Mouse (Mus musculus) heart, postnatal 4 days (tissue): Measurements from ENCODE around the gene Cby3. TPM values are rescaled to one million over a fixed set of nuclear protein-coding genes. Genes with fewer than 3 reads are reported as not detected.
"Not testable (repeated sequence)": the region's sequence is repeated elsewhere in the genome, so short reads cannot be mapped to it uniquely, and the experiment has no call there.

Experiments used
- DNase-seq: peaks from one replicate; pipeline ENCODE4 v3.0.0; 2021
- total RNA-seq, 2 experiments: library from RNA; stranded (reverse); gene quantifications; 2 replicates each; pipeline ENCODE4 v1.2.3; 2021

Gene Cby3
- total RNA-seq, result not detected

DNA sequence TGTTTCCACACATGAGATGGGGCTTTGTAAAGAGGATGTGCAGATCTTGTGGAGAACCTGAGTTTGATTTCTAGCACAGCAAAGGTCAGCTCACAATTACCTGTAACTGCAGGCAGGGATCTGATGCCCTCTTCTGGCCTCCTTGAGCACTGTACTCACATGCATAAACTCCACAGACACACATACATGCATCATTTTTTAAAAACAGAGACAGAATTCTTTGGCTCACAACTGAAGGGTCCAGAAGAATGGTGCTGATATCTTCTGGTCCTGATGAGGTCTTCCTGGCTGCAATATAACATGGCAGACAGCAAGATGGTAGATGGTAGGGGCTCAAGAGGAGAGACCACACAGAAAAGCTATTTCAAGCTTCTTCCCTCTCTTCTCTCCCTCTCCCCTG, at the start of gene Cby3:
TSS of gene Cby3 (plus strand) at position 301 of the 400 bp plus-strand sequence.
- DNase-seq, result no peak

DNA sequence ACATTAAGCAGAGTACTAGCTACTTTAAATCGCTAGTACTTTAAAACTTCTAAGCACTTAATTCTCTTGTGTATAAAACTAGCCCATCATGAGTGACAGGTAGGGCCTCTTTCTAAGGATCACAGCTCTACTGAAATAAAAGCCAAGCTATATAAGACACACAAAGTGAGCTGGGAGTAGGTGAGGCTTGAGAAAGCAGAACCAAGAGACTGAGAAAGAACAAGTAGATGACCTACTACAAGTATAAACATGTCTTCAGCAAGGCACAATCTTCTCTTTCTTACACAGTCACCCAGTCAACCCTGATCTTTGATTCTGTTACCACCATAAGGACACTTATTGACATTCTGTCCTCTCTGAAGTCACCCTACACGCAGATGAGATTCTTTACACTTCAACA, 41.5 kb upstream of the Cby3 start:
- DNase-seq, result no peak

DNA sequence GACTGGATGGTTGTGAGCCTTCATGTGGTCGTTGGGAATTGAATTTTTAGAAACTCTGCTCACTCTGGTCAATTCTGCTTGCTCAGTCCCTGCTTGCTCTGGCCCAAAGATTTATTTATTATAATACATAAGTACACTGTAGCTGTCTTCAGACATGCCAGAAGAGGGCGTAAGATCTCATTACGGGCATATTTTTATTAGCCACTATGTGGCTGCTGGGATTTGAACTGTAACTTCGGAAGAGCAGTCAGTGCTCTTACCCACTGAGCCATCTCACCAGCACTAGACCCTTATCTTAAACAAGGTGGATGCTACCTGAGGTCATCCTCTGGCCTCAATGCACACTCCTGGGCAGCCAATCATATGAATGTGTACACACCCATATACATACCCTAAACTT, 34.9 kb upstream of the Cby3 start:
- not testable (repeated sequence) for DNase-seq

DNA sequence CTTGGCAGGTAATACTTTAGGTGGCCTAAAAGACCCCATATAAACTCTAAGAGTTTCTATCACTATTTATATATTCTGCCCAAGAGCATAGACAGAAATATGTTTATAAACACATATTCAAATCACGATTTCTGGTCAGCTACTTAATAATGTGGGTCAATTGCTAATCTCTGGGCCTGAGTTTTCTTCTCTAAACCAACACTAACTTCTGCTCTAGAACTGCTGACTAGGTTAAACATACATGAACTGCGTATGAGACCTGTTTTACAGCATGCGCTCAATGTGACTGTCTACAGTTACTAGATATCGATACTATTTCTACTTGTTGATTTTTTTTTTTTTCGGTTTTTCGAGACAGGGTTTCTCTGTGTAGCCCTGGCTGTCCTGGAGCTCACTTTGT, 33.0 kb upstream of the Cby3 start:
- DNase-seq, result no peak

DNA sequence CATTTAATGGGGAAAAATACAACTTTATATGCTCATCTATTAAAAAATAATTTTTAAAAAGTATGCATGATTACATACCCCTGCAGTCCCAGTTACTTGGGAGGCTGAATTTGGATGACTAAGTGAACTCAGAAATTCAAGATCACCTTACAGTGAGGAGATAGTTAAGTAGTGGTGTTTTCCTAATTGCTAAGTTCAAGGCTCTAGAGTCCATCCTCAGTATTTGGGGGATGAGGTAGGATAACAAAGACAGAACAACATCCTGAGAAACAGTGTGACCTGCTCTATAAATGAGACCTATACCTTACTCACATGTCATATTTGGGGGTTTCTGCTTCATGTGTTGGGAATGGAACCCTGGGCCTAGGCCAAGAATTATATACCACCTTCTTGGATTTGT, 31.9 kb upstream of the Cby3 start:
- DNase-seq, result no peak

DNA sequence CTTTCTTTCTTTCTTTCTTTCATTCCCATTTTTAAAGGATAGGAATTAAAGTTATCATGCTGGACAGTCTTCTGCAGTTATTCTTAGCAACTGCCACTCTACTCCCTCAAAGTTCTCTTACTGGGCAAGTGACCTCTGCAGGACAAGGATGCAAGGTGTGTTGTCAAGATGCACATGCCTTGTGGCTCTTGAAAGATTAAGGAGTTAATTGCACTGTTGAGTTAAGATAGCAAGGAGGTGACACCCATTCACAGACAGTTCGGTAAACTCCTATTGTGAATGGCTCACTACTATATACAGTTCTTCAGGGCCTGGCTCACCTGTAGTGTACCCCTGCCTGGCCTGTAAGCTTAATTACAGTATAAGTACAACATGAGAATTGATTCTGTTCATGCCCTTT, 30.4 kb upstream of the Cby3 start:
- DNase-seq, result no peak

DNA sequence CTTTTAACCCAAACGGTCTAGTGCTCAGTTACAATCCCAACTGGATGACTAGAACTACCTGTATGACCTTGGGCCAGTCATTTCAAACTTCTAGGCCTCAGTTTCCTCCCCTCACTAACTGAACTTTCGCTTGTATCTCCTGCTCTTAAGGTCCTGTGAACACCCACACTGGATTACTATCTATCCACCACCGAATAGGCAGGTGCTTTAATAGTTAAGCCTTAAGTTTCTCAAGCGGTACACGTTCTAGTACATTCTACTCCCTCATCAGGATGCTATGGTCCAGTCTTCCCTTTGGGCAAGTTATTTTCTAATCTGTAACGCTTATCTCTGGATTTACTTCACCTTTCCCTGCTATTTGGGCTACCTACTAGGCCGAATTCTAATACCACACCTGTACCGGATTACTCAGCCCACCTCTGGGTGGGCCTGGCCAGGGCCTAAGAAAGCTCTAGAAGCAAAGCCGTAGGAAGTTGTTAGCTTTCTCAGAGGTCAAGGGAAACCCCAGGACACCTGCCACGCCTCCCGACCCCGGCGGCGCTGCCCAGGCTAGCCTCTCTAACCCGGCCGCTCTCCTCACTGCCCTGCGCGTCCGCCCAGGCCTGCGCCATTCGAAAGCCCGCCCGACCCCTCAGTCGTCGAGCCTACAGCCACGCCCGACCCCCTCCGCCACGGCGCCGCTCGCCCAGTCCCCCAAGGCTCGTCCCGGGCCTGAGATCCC, 29.4 kb upstream of the Cby3 start:
- DNase-seq, result no peak

DNA sequence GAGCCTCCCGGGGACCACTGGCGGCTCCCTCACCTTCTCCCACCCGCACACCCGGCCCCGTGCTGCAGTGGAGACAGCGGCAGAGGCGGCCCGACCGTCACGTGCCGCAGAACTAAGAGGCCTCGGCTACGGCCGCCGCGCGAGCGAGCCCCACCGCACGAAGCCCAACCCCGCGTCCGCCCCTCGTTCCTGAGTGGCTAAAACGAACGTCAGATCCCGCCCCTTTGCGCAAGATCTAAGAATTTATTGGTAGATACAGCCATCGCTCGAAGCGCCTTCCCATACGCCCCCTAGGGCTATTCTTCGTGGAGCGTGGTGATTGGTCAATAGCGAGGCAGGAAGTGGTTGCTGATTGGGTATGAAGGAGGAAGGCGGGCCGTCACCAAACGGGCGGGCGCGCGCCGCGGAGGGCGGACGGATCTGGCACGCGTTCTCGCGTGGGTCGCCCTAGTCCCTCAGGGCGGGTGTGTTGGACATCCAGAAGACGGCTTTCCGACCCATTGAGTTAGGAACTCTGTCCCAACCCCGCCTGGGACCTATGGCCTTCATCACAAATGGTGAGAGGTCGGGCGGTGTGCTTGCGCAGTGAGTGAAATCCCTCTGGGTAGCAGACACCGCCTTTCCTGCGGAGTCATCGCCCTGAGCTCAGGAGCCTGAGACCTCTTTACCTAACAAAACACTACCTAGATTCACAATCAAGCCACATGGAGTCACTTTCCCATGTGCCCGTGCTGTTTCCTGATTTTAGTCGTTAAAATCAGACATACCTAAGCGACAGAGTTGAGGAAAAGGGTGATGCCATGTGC, 28.6 kb upstream of the Cby3 start, which contains the start of gene Canx:
TSS of gene Canx (minus strand) at position 178 of the 806 bp plus-strand sequence.
- peak; percentile 98 for DNase-seq

DNA sequence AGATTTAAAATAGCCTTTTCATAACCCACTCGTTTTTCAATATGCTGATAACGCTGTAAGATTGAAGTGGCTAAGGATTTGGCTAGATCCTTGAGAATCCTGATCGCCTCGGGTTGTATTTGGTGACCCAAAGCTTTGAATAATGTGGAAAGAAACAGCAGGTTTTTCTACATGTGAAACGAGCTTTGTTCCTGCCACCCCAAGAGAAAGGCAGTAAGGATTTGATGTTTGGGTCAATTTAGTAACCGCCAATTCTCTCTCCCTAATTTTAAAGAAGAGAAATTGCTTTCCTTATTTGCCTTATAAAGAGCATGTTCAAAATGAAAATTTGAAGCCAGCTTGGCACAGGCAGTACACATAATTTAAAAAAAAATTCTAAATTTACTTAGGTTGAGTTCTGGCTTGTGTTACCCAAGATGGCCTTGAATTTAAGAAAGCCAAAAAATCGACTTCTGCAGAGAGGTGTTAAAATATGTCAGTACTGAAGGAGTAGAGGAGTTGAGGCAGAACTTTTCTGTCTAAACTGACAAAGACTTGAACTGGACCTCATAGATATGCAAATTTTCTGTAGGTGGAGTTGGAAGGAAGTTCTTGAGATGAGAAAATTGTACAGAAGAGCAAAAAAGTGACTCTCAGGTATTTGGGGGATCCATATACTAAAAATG, 27.8 kb upstream of the Cby3 start:
- DNase-seq, result no peak

DNA sequence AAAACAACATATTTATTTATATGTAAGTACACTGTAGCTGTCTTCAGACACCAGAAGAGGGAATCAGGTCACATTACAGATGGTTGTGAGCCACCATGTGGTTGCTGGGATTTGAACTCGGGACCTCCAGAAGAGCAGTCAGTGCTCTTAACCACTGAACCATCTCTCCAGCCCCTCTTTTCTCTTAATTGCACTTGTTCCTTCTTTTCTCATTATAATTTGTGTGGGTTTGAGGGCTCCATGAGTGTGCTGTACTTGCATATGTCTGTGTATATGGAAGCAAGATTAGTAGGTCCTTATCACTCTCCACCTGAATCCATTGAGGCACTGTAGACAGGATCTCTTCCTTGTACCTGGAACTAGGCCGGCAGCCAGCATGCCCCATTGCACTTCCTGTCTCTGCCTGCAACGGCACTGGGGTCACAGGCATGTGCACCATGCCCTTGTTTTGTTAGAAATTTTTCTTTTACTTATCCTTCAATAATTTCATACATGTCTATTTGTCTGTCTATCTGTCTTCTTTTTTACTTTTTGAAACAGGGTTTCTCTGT, 26.1 kb upstream of the Cby3 start:
- DNase-seq, result no peak

DNA sequence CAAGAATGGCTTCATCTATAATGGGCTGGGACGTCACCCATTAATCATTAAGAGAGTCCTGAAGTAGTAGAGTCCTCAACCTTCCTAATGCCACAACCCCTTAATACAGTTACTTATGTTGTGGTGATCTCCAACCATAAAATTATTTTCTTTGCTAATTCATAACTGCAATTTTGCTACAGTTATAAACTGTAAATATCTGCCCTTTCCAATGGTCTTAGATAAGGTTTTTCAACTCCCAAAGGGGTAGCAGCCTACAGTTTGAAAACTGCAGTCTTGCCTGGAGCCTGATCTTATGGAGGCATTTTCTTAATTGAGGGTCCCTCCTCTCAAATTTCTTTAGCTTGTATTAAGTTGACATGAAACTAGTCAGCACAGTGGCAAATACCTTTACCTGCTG, 24.9 kb upstream of the Cby3 start:
- DNase-seq, result no peak

DNA sequence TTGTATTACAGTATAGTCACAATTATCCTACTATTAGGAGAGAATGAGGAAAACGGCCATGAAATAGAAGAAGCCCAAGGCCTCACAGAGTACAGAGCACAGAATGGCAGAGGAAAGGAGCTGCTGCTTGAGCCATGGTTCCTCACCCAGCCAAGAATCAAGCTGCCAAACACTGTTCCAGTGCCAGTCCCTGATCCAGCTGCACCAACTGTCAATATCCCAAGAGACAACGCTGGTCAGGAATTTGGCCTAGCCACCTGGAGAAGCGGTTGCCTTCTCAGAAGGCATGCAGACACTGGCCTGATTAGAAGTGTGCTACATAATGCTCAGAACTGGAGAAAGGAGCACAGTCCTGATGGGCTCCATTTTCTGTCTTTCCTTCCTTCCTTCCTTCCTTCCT, 21.1 kb upstream of the Cby3 start:
- no peak for DNase-seq

DNA sequence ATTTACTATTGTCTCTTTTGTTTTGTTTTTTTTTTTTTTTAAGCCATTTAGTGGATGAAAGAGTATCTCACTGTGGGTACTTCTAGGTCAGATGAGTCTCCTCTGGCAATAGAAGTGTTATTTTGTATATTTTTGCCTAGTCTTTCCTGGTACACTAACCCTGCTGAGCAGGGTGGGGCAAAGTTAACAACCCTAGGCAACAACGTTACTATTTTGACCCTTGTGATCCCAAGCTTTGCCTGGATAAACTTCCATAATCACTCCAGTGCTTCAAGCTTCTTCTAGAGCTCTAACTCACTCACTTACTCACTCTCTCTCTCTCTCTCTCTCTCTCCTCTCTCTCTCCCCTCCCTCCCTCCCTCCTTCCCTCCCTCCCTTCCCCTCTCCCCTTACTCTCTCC, 18.1 kb upstream of the Cby3 start:
- DNase-seq, result no peak

DNA sequence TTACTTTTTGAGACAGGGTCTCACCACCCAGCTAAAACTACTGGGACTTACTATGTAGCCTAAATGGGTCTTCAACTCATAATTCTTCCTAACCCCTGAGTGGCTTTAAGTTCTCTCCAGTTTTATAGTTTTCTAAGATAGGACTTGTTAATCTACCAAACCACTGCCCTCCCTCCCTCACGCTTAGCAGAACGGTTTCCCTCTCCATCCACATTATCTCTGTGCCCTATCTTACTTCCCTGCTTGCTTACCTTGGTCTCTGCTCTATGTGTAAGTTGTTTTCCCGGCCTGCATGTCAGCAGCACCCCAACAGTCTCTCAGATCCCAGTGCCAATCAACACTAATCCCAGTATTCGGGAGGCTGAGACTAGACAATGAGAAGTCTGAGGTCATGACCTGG, 17.4 kb upstream of the Cby3 start:
- DNase-seq, result no peak

DNA sequence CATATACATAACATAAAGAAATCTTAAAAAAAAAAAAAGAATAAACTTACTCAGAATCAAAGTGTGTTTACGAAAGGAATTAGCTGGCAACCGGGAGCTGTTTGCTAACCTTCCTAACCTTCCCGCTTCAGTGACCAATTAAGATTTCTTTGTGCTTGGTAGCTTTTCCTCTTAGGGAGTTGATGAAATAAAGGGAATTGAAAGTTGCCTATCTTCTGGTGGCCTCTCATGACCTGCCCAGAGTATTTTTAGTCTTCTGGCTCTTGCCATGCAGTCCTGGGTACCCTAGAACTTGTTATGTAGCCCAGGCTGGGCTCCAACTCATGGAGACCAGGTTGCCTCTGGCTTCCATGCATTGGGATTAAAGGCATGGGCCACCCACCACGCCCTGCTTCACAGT, 8.8 kb upstream of the Cby3 start:
- no peak for DNase-seq

DNA sequence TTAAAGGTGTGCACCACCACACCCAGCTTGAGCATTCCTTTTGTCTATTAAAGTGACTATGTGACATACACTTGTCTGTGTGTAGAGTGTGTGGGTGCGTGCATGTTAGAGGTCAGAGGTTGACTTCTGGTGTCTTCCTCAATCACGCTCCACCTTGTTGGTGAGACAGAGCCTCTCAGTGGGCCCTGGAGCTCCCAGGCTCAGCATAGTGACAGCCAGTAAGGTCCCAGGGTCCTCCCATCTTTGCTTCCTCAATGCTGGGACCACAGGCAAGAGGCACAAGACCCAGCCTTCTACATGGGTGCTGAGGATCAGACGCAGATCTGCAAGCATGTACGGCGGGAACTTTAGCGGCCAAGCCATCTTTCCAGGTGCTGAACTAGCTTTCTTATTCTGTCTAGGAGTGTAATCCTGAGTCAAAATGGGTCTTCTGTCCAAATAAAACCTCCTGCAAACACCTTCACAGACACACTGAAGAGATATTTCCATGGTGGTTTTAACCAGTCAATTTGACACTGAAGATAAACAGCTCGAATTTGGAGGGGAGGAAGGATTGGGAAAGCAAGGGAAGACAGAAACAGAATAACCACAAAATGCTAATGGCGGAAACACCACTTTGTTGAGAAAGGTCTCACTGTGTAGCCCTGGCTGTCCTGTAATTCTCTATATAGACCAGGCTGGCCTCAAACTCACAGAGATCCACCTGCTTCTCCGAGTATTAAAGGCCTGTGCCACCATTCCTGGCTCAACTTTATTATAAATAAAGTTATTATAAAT, 7.8 kb upstream of the Cby3 start:
- DNase-seq, result no peak

DNA sequence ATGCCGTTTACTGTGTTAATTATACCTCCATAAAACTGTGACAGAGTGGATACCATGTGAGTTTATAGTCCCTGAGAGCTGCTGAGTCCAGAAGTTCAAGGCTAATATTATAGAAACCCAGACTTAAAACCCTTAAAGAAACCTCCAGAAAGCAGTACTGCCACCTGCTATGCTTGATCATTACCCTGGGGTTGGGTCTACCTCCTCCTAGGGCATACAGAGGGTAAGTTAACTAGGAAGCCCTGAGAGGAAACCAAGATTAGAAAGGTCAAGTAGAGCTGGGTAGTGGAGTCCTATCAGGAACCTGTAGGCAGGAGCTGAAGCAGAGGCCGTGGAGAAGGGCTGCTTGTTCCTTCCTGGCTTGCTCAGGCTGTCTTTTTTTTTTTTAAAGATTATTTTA, 2.1 kb upstream of the Cby3 start:
- DNase-seq, result no peak

DNA sequence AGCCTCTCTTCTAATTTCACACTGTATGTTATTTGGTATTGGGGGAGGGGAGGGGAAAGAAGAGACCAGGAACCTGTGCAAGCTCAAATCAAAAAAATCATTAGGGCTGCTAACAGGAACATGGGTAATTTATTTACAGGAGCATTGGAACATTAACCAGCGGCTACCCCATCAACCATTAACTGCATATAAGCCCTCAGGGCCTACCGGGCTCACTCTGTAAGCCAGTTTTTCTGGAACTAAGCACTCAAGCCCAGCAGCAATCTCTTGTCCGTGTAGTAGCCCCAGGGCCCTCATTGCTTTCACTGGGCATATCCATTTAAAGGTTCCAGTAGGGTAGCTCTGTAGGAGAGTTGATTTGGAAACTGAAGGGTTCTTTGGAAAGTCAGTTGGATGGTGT, 589 bp downstream of the Cby3 start:
- DNase-seq, result no peak

DNA sequence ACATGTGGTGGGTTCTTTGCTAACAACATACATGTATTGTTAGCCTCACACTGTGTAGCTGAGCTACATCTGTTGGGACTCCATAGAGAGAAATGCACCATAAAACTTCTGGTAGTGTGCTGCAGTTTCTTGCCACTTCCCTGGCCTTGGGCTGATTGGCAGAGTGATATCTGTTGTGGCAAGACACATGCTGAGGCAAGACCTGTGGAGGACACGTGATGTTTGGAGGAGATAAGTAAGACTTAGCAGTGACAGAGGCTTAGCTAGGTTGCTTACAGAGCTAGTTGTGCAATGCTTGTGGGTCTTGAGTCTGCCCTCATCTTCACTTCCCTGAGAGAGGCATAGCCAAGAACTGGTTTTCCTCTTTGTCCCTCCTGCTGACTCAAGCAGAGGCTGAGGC, 1.1 kb downstream of the Cby3 start:
- no peak for DNase-seq

DNA sequence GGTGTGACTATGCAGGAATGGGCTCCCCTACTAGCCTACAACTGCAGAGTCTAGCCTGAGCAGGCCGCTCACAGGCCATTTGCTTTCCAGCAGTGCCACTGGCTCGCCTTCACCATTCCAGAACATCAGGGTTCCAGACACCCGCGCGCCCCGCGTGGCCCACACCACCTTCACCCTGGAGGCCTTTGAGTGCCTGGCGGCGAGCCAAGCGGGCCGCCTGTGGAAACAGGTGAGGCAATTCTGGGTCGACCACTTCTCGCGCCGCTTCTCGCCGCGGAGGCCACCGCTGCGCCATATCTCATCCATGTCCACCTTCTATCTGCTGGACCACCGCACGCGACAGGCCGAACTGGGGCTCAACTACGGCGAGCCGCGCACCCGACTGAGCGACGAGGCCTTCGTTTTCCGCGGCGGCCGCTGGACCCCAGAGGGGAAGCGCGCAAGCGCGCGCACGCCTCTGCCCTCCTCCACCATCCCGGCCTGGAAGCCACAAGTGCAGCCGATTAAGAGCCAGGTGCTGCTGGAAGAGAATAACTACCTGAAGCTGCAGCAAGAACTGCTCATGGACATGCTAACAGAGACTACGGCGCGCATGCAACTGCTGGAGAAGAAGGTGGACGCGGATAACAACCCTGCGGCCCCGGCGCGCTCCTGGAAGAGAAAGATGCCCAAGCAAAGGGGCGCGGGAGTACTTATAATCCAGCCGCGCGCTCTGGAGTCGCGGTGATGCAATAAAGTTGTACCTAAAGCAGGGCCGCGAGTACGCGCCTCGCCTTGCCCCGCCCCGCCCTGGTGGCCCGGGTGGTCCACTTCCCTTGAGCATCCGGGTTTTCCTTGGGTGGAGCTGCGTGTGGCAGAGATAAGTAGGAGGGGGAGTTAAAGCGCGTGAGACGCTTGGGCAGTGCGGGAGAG, 4.9 kb downstream of the Cby3 start:
- DNase-seq, result peak; percentile 43

DNA sequence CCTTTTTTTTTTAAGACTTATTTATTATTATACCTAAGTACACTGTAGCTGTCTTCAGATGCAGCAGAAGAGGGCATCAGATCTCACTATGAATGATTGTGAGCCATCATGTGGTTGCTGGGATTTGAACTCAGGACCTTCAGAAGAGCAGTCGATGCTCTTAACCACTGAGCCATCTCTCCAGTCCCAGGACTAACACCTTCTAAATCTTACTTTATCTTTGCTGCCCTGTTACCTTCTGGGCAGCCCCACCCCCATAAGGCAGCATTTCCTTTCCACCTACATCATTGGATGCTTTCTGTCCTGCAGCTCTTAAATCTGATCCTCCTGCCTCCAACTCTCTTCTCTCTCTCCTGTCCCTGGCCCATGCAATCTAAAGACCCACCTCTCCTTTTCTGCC, 7.0 kb downstream of the Cby3 start:
- not testable (repeated sequence) for DNase-seq
